Mouse (Mus musculus): ENCODE data around the gene Git1.

- TF ChIP-seq CTCF (IDR thresholded peaks at IDR 0.05; ENCODE audit: borderline replicate concordance, insufficient read depth, low read depth, low read length) (no peak), POLR2A (IDR thresholded peaks at IDR 0.05; ENCODE audit: borderline replicate concordance, insufficient read depth, low read length) (no peak)
Observed at GRCm38 (mm10) chr11:77506941-77507340, 13.6 kb downstream of the Git1 start.

Measured in cerebellum, adult 2 months (tissue).